Mouse (Mus musculus): ENCODE data around the gene Sprr2a3.
"Not testable (repeated sequence)": the region's sequence is repeated elsewhere in the genome, so short reads cannot be mapped to it uniquely, and the experiment has no call there.

The Sprr2a3 gene

GRCm38 (mm10) chr3:92285101-92285500 is at the start of gene Sprr2a3:
Gene Sprr2a3 (plus strand): TSS chr3:92285417.
- not testable (repeated sequence) for DNase-seq (ENCODE audit: low read depth, low spot score)

- DNase-seq (ENCODE audit: low read depth, low spot score) = not testable (repeated sequence)
These were observed 48.6 kb upstream of the Sprr2a3 start for GRCm38 (mm10) chr3:92236463-92237189.

DNA sequence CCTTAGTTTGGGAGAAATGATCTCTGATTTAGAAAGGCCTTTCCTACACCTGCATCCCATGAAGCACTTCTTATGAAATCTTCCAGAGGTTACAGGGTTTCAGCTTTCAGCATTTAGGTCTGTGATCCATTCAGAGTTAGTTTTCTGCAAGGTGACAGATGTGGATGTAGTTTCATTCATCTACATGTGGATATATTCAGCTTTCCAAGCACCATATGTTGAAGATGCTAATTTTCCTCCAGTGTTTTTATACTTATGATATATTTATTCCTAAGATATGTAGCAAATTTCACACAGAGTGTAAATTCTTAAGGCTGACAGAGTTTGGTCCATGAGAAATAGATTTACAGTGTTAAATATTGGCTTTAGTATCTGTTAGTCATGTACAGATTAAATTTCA is 46.5 kb upstream of the Sprr2a3 start:
- DNase-seq (ENCODE audit: low read depth, low spot score) = not testable (repeated sequence)

- not testable (repeated sequence) for DNase-seq (ENCODE audit: low read depth, low spot score)
These were observed 46.0 kb upstream of the Sprr2a3 start for GRCm38 (mm10) chr3:92239197-92239596.

GRCm38 (mm10) chr3:92244833-92245232 is 40.4 kb upstream of the Sprr2a3 start:
- DNase-seq (ENCODE audit: low read depth, low spot score) = not testable (repeated sequence)

GRCm38 (mm10) chr3:92246245-92246644 is 39.0 kb upstream of the Sprr2a3 start:
- not testable (repeated sequence) for DNase-seq (ENCODE audit: low read depth, low spot score)

- not testable (repeated sequence) for DNase-seq (ENCODE audit: low read depth, low spot score)
These were observed 36.7 kb upstream of the Sprr2a3 start for GRCm38 (mm10) chr3:92248494-92248893.

- not testable (repeated sequence) for DNase-seq (ENCODE audit: low read depth, low spot score)
These were observed 34.8 kb upstream of the Sprr2a3 start for GRCm38 (mm10) chr3:92250450-92250849.

- not testable (repeated sequence) for DNase-seq (ENCODE audit: low read depth, low spot score)
These were observed 31.4 kb upstream of the Sprr2a3 start for GRCm38 (mm10) chr3:92253860-92254259.

- not testable (repeated sequence) for DNase-seq (ENCODE audit: low read depth, low spot score)
These were observed 26.7 kb upstream of the Sprr2a3 start for GRCm38 (mm10) chr3:92258526-92258925.

GRCm38 (mm10) chr3:92263462-92263861 is 21.8 kb upstream of the Sprr2a3 start:
- DNase-seq (ENCODE audit: low read depth, low spot score) = not testable (repeated sequence)

- DNase-seq (ENCODE audit: low read depth, low spot score) = not testable (repeated sequence)
These were observed 13.7 kb upstream of the Sprr2a3 start for GRCm38 (mm10) chr3:92271414-92271985.

GRCm38 (mm10) chr3:92273504-92273903 is 11.7 kb upstream of the Sprr2a3 start:
- DNase-seq (ENCODE audit: low read depth, low spot score) = not testable (repeated sequence)

GRCm38 (mm10) chr3:92274018-92274417 is 11.2 kb upstream of the Sprr2a3 start:
- DNase-seq (ENCODE audit: low read depth, low spot score) = not testable (repeated sequence)

- not testable (repeated sequence) for DNase-seq (ENCODE audit: low read depth, low spot score)
These were observed 5.6 kb upstream of the Sprr2a3 start for GRCm38 (mm10) chr3:92279663-92280062.

DNA sequence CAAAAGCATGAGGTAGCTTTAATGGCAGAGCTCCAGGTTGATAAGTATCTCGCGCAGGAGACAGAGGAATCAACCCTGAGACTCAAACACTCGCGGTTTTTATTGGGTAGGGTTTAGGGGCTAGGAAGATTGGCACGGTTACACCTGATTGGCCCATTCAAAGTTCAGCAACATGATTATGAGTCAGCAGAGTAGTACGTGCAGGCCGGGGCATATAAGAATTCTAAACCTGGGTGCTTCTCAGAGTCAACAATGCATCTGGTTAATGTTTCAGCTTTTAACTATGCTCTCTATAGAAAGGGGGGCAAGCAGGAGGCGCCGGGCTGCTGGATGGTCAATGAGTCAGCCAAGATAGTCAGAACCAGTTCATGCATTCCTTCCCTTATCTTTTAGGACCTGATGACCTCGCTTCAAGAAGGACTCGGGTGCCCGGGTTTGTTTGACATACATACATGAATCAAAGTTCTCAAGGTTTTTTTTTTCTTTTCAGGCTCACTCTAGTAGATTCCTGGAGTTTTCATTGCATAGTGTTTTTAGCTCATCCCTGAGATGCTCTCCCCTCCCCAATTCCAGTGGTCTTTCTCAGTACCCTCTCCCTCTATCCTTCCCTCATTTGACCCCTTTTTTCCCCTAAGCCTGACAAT is 4.1 kb upstream of the Sprr2a3 start:
- DNase-seq (ENCODE audit: low read depth, low spot score) = not testable (repeated sequence)

- DNase-seq (ENCODE audit: low read depth, low spot score) = not testable (repeated sequence)
These were observed 3.3 kb downstream of the Sprr2a3 start for GRCm38 (mm10) chr3:92288489-92288888.

- no peak for DNase-seq (ENCODE audit: low read depth, low spot score)
These were observed 22.2 kb downstream of the Sprr2a3 start for GRCm38 (mm10) chr3:92307406-92307805.

GRCm38 (mm10) chr3:92316320-92316719 is 31.1 kb downstream of the Sprr2a3 start, which contains the start of gene Sprr2b:
Gene Sprr2b (plus strand): TSS chr3:92316620.
- DNase-seq (ENCODE audit: low read depth, low spot score) = no peak

- DNase-seq (ENCODE audit: low read depth, low spot score) = no peak
These were observed 32.2 kb downstream of the Sprr2a3 start for GRCm38 (mm10) chr3:92317384-92317783.

GRCm38 (mm10) chr3:92336278-92336677 is 51.1 kb downstream of the Sprr2a3 start:
- no peak for DNase-seq (ENCODE audit: low read depth, low spot score)

- no peak for DNase-seq (ENCODE audit: low read depth, low spot score)
These were observed 53.6 kb downstream of the Sprr2a3 start, which contains the start of gene Sprr2d for GRCm38 (mm10) chr3:92338840-92339239. Gene Sprr2d (plus strand): TSS chr3:92339140.
